Mouse (Mus musculus): ENCODE results near the gene Fam227b. TPM values are rescaled to one million over a fixed set of nuclear protein-coding genes. Genes with fewer than 3 reads are reported as not detected.

Fam227b gene
- polyA plus RNA-seq, 2 experiments: not detected

DNA sequence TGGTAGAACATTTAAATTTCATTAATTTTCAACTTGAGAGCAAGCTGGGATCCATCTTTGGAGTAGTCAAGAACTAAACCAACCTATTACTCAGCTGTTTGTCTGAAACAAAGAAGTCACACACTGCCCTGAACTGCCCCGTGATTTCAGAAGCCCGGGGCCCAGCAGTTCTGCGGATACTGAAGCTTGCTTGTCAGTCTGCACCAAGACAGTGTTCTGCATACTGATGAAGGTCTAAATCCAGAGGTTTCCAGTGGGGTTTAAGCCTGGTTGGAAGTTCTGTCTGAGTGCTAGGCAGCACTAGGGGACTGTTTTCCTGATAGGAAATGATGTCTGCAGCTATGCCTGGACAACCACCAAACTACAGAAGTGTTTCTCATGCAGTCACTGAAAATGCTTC, 109.1 kb downstream of the Fam227b start:
- WGBS: 67% methylated on average over 3 of the region's 3 CpGs
- no peaks in the 10 kb centered on the region for H3K27me3 ChIP-seq (ENCODE audit: control insufficient read depth, insufficient read depth, low read length)
- DNase-seq (ENCODE audit: low spot score) (no peak), ATAC-seq (ENCODE audit: low FRiP score, low read depth) (no peak)
- H3K27ac ChIP-seq (replicated peaks; ENCODE audit: low read depth, low read length): 0 out of 2 replicates have a peak overlapping the region, but pooled peaks have one; percentile 19
- H3K4me3 ChIP-seq (replicated peaks; ENCODE audit: low read length): no peak overlapping the region
- H3K9ac ChIP-seq (ENCODE audit: low read depth, low read length, severe bottlenecking): no peak overlapping the region
- 0 out of 2 replicates have a peak, but pooled peaks cover 5% of the 10 kb centered on the region for H3K4me1 ChIP-seq (ENCODE audit: control insufficient read depth, insufficient read depth, low read length)
- H3K36me3 ChIP-seq (ENCODE audit: control insufficient read depth, insufficient read depth, low read length): no peaks in the 10 kb centered on the region
- no peak overlapping the region for H3K4me2 ChIP-seq (replicated peaks; ENCODE audit: low read depth, low read length, severe bottlenecking)
- no peak for TF ChIP-seq POLR2A (IDR thresholded peaks at IDR 0.05; ENCODE audit: borderline replicate concordance, extremely low read depth, insufficient read depth, insufficient read length)
- no peaks in the 10 kb centered on the region for H3K9me3 ChIP-seq (ENCODE audit: control insufficient read depth, low read length)

- H3K4me1 ChIP-seq (ENCODE audit: control insufficient read depth, insufficient read depth, low read length): 0 out of 2 replicates have a peak, but pooled peaks cover 5% of the 10 kb centered on the region
- H3K36me3 ChIP-seq (ENCODE audit: control insufficient read depth, insufficient read depth, low read length): no peaks in the 10 kb centered on the region
- no peak overlapping the region for H3K27ac ChIP-seq (replicated peaks; ENCODE audit: low read depth, low read length)
- H3K27me3 ChIP-seq (ENCODE audit: control insufficient read depth, insufficient read depth, low read length): no peaks in the 10 kb centered on the region
- ATAC-seq (ENCODE audit: low FRiP score, low read depth): no peak
- no peak for DNase-seq (ENCODE audit: low spot score)
- WGBS: 79% methylated on average over 6 of the region's 6 CpGs
- no peak overlapping the region for H3K4me2 ChIP-seq (replicated peaks; ENCODE audit: low read depth, low read length, severe bottlenecking)
- H3K9ac ChIP-seq (ENCODE audit: low read depth, low read length, severe bottlenecking): no peak overlapping the region
- no peaks in the 10 kb centered on the region for H3K9me3 ChIP-seq (ENCODE audit: control insufficient read depth, low read length)
- no peak overlapping the region for H3K4me3 ChIP-seq (replicated peaks; ENCODE audit: low read length)
- TF ChIP-seq POLR2A (IDR thresholded peaks at IDR 0.05; ENCODE audit: borderline replicate concordance, extremely low read depth, insufficient read depth, insufficient read length): no peak
Observed at GRCm38 (mm10) chr2:126041237-126041636, 110.6 kb downstream of the Fam227b start.

DNA sequence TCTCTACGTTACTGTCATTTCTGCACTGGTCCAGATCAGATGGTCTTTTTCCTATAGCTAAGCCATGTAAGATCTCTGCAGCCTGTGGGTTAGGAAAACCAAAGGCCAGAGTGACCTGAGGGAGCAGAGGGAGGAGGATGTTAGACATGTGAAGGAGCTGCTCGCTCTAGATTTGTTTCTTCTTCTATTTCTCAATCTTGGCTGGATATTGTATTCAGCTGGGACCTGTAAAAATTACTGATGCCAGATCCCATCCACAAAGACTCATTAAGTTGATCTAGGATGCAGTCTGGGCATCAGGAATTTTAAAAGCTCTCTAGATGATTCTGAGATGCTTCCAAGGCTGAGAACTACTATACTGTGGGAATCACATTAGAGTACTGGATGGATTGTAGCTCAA, 111.2 kb downstream of the Fam227b start:
- Histone ChIP-seq H3K9me3 (ENCODE audit: control insufficient read depth, low read length) (no peaks in the 10 kb centered on the region), H3K36me3 (ENCODE audit: control insufficient read depth, insufficient read depth, low read length) (no peaks in the 10 kb centered on the region), H3K4me3 (replicated peaks; ENCODE audit: low read length) (no peak overlapping the region), H3K9ac (ENCODE audit: low read depth, low read length, severe bottlenecking) (no peak overlapping the region), H3K27me3 (ENCODE audit: control insufficient read depth, insufficient read depth, low read length) (no peaks in the 10 kb centered on the region), H3K4me2 (replicated peaks; ENCODE audit: low read depth, low read length, severe bottlenecking) (no peak overlapping the region), H3K4me1 (ENCODE audit: control insufficient read depth, insufficient read depth, low read length) (0 out of 2 replicates have a peak, but pooled peaks cover 5% of the 10 kb centered on the region), H3K27ac (replicated peaks; ENCODE audit: low read depth, low read length) (no peak overlapping the region)
- 77% methylated on average over 2 of the region's 2 CpGs for WGBS
- DNase-seq (ENCODE audit: low spot score) (no peak), ATAC-seq (ENCODE audit: low FRiP score, low read depth) (0 out of 2 replicates have a peak, but pooled peaks have one; percentile 14)
- TF ChIP-seq POLR2A (IDR thresholded peaks at IDR 0.05; ENCODE audit: borderline replicate concordance, extremely low read depth, insufficient read depth, insufficient read length): no peak

DNA sequence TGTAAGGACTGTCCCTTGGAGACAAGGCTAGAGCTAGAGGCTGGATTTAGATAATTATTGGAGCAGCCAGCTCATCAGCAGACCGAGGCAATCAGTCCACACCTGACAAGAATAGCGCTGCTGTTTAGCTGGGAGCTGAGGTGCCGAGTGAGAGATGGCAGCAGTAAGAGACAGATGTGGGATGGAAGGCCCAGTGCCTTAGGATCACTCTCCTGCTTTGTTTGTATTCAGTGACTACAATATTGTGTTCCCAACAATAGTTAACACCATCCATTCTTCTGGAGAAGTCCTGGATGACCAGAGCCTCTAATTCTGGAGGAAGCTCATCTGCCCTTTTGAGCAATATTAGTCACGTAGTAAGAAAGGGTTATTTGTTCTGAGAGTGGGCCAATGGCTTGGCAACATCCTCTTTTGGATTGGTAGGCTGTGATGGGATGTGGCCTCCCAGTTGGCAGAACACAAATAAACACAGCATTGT, 112.4 kb downstream of the Fam227b start:
- DNase-seq (ENCODE audit: low spot score) (no peak), ATAC-seq (ENCODE audit: low FRiP score, low read depth) (no peak)
- H3K4me1 ChIP-seq (ENCODE audit: control insufficient read depth, insufficient read depth, low read length): 0 out of 2 replicates have a peak, but pooled peaks cover 5% of the 10 kb centered on the region
- H3K36me3 ChIP-seq (ENCODE audit: control insufficient read depth, insufficient read depth, low read length): no peaks in the 10 kb centered on the region
- H3K27me3 ChIP-seq (ENCODE audit: control insufficient read depth, insufficient read depth, low read length): no peaks in the 10 kb centered on the region
- no peak overlapping the region for H3K4me2 ChIP-seq (replicated peaks; ENCODE audit: low read depth, low read length, severe bottlenecking)
- H3K4me3 ChIP-seq (replicated peaks; ENCODE audit: low read length): no peak overlapping the region
- H3K9me3 ChIP-seq (ENCODE audit: control insufficient read depth, low read length): no peaks in the 10 kb centered on the region
- H3K9ac ChIP-seq (ENCODE audit: low read depth, low read length, severe bottlenecking): no peak overlapping the region
- WGBS: 74% methylated on average over 4 of the region's 4 CpGs
- no peak for TF ChIP-seq POLR2A (IDR thresholded peaks at IDR 0.05; ENCODE audit: borderline replicate concordance, extremely low read depth, insufficient read depth, insufficient read length)
- H3K27ac ChIP-seq (replicated peaks; ENCODE audit: low read depth, low read length): no peak overlapping the region

DNA sequence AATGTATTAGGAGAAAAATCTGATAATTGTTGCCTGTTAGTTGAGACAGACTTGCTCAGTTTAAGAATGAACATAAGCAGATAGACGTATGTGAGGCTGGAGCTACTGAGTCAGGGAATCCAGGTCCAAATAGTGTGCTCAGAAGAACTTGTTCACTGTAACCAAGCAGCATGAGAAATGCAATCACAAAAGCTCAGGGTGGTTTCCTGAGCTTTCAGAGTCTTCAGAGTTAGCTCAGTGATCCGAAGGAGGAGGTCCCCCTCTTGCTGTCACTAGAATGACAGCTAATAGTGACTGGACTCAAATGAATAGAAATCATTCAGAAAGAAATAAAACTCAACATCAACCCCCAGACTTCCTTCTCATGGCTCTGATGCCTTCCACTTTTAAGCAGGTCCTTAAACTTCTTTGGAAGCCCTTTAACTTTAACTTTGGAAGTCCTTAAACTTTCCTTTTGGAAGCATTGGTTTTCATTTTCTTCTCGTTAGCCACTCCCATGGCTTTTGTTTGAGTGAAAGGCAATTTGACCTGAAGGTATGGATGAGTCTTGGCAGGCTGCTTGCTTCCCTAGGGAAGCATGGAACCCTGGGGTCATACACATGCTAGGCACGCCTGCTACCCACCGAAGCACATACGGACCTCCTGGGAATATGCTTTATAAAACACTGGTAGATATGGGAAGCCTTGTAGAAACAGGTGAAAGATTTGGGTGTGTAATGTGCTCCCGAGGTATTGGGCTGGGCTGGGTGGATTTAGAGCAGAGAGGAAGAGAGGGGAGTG, 113.4 kb downstream of the Fam227b start:
- Histone ChIP-seq H3K4me3 (replicated peaks; ENCODE audit: low read length) (0 out of 2 replicates have a peak overlapping the region, but pooled peaks have one; percentile 5), H3K9ac (ENCODE audit: low read depth, low read length, severe bottlenecking) (no peak overlapping the region), H3K27me3 (ENCODE audit: control insufficient read depth, insufficient read depth, low read length) (no peaks in the 10 kb centered on the region), H3K27ac (replicated peaks; ENCODE audit: low read depth, low read length) (no peak overlapping the region), H3K4me1 (ENCODE audit: control insufficient read depth, insufficient read depth, low read length) (0 out of 2 replicates have a peak, but pooled peaks cover 7% of the 10 kb centered on the region), H3K4me2 (replicated peaks; ENCODE audit: low read depth, low read length, severe bottlenecking) (peak overlapping the region; percentile 2; the same call in 1 of the 2 replicates), H3K9me3 (ENCODE audit: control insufficient read depth, low read length) (no peaks in the 10 kb centered on the region), H3K36me3 (ENCODE audit: control insufficient read depth, insufficient read depth, low read length) (no peaks in the 10 kb centered on the region)
- no peak for TF ChIP-seq POLR2A (IDR thresholded peaks at IDR 0.05; ENCODE audit: borderline replicate concordance, extremely low read depth, insufficient read depth, insufficient read length)
- no peak for DNase-seq (ENCODE audit: low spot score)
- WGBS: 70% methylated on average over 7 of the region's 7 CpGs
- ATAC-seq (ENCODE audit: low FRiP score, low read depth): no peak

All from limb, embryonic 14.5 days (tissue).